Mouse (Mus musculus) cerebellum, adult (tissue): ENCODE results near the gene Dleu7.

Source experiments
- ATAC-seq: cut with Nextera tagmentation; 2 replicates; pipeline ENCODE4 v1.9.2; 2017; ENCODE audit warnings: mild to moderate bottlenecking, moderate library complexity, mixed read lengths; ENCODE audit not compliant: insufficient number of reproducible peaks, low FRiP score, low TSS enrichment

Dleu7 gene

GRCm38 (mm10) chr14:62291406-62291987 lies 1.4 kb downstream of the Dleu7 start:
- ATAC-seq: no peak

- no peak for ATAC-seq
Observed at GRCm38 (mm10) chr14:62288731-62289130, 4.1 kb downstream of the Dleu7 start.

- ATAC-seq: no peak
Observed at GRCm38 (mm10) chr14:62282974-62283373, 9.9 kb downstream of the Dleu7 start.

- no peak for ATAC-seq
Observed at GRCm38 (mm10) chr14:62273604-62274003, 19.2 kb downstream of the Dleu7 start.

GRCm38 (mm10) chr14:62270698-62271396 lies 22.0 kb downstream of the Dleu7 start:
- ATAC-seq: no peak

- no peak for ATAC-seq
Observed at GRCm38 (mm10) chr14:62258978-62259536, 33.8 kb downstream of the Dleu7 start.

- no peak for ATAC-seq
Observed at GRCm38 (mm10) chr14:62258125-62258524, 34.7 kb downstream of the Dleu7 start.

- no peak for ATAC-seq
Observed at GRCm38 (mm10) chr14:62256066-62256465, 36.8 kb downstream of the Dleu7 start.

- no peak for ATAC-seq
Observed at GRCm38 (mm10) chr14:62254371-62254770, 38.5 kb downstream of the Dleu7 start.

GRCm38 (mm10) chr14:62251999-62252398 lies 40.8 kb downstream of the Dleu7 start:
- peak; percentile 72 for ATAC-seq

GRCm38 (mm10) chr14:62250046-62250445 lies 42.8 kb downstream of the Dleu7 start:
- ATAC-seq: no peak

- no peak for ATAC-seq
Observed at GRCm38 (mm10) chr14:62249251-62249650, 43.6 kb downstream of the Dleu7 start.

GRCm38 (mm10) chr14:62248796-62249195 lies 44.1 kb downstream of the Dleu7 start:
- ATAC-seq: no peak

GRCm38 (mm10) chr14:62248345-62248744 lies 44.5 kb downstream of the Dleu7 start:
- no peak for ATAC-seq

GRCm38 (mm10) chr14:62245557-62245956 lies 47.3 kb downstream of the Dleu7 start:
- ATAC-seq: no peak

GRCm38 (mm10) chr14:62243530-62243929 lies 49.3 kb downstream of the Dleu7 start:
- no peak for ATAC-seq

GRCm38 (mm10) chr14:62235969-62236368 lies 56.9 kb downstream of the Dleu7 start:
- no peak for ATAC-seq

- ATAC-seq: no peak
Observed at GRCm38 (mm10) chr14:62235214-62235613, 57.6 kb downstream of the Dleu7 start.

- no peak for ATAC-seq
Observed at GRCm38 (mm10) chr14:62230968-62231367, 61.9 kb downstream of the Dleu7 start.

GRCm38 (mm10) chr14:62227101-62227500 lies 65.7 kb downstream of the Dleu7 start:
- no peak for ATAC-seq

- ATAC-seq: no peak
Observed at GRCm38 (mm10) chr14:62226576-62227047, 66.2 kb downstream of the Dleu7 start.
